Mouse (Mus musculus): ENCODE results near the gene Cdk5rap3.

DNA sequence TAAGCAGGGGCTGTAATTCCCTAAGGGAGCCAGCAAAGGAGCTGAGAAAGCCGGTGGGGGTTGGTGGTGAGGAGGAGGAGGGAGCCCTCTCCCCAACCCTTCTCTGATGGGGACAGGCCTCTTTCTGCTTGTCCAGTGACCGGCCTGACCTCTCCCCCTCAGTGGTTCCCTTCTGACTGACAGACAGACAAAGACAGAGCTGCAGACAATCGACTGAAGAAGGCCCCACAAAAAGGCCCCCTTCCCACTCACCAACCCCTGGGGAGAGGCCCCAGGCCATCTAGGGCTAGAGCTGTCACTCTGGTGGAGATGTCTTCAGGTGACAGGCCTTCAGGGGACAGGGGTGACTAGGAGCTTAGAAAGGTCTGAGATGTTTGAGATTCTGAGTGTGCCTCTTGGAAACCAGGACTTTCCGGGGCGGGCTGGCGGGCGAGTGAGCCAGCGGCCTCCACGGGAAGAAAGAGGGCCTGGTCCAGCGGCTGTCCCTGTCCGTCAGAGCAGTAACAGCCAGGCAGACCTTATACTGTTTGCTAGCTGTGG, 42.6 kb downstream of the Cdk5rap3 start:
- TF ChIP-seq EP300 (IDR thresholded peaks at IDR 0.05; ENCODE audit: low read depth) (no peak), CTCF (IDR thresholded peaks at IDR 0.05; ENCODE audit: low read depth) (no peak)
